Mouse (Mus musculus): ENCODE measurements around the gene Epha1. TPM values are rescaled to one million over a fixed set of nuclear protein-coding genes. Genes with fewer than 3 reads are reported as not detected.
A peak's percentile ranks its signal among the peaks of the same experiment; 100 is the strongest.

The Epha1 gene
- polyA plus RNA-seq, 1 experiment from 2014 or later, result 2.5 TPM

GRCm38 (mm10) chr6:42377280-42377679 lies 4.2 kb upstream of the Epha1 start:
- Histone ChIP-seq H3K4me3 (ENCODE audit: low read depth, low read length) (no peak overlapping the region), H3K4me2 (ENCODE audit: low read depth, severe bottlenecking) (no peak overlapping the region), H3K27me3 (ENCODE audit: control insufficient read depth, insufficient read depth, low read length) (no peaks in the 10 kb centered on the region), H3K9ac (ENCODE audit: low read length) (no peak overlapping the region), H3K36me3 (ENCODE audit: control insufficient read depth, insufficient read depth, low read length) (no peaks in the 10 kb centered on the region), H3K27ac (replicated peaks; ENCODE audit: low read depth, low read length) (no peak overlapping the region), H3K4me1 (ENCODE audit: control insufficient read depth, insufficient read depth, low read length) (peaks cover 6% of the 10 kb centered on the region), H3K9me3 (ENCODE audit: control insufficient read depth, low read length) (no peaks in the 10 kb centered on the region)
- DNase-seq (ENCODE audit: low spot score), result no peak
- 79% methylated on average over 5 of the region's 5 CpGs for WGBS
- ATAC-seq (ENCODE audit: insufficient number of reproducible peaks, low FRiP score, low TSS enrichment, low read depth), result no peak

DNA sequence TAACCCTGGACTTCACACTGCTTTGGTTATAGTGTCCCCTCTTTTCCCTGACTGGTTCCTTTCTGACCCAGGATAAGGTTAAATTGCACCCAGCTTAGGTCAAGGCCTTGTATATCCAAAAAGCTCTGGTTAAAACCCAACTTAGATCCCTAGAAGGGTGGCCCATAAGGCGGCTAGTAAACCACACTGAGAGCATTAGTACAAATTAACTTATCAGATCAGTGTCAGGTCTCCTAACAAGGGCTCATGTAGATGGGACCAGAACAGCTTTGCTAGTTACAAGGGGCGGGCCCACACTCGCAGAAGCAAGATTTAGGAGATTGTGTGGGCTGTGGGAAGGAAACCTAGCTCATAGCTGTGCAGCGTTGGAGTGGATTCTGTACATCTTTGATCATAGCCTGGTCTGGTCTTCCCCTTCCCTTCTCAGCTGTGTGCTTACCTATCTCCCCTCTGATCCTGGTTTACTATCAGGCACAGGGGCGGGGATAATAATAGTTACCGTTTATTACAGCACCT lies 3.5 kb upstream of the Epha1 start:
- Histone ChIP-seq H3K36me3 (ENCODE audit: control insufficient read depth, insufficient read depth, low read length) (no peaks in the 10 kb centered on the region), H3K9ac (ENCODE audit: low read length) (no peak overlapping the region), H3K9me3 (ENCODE audit: control insufficient read depth, low read length) (no peaks in the 10 kb centered on the region), H3K27ac (replicated peaks; ENCODE audit: low read depth, low read length) (no peak overlapping the region), H3K4me3 (ENCODE audit: low read depth, low read length) (no peak overlapping the region), H3K4me2 (ENCODE audit: low read depth, severe bottlenecking) (no peak overlapping the region), H3K27me3 (ENCODE audit: control insufficient read depth, insufficient read depth, low read length) (no peaks in the 10 kb centered on the region), H3K4me1 (ENCODE audit: control insufficient read depth, insufficient read depth, low read length) (peaks cover 4% of the 10 kb centered on the region)
- ATAC-seq (ENCODE audit: insufficient number of reproducible peaks, low FRiP score, low TSS enrichment, low read depth) (no peak), DNase-seq (ENCODE audit: low spot score) (no peak)
- WGBS, result 62% methylated on average over 6 of the region's 6 CpGs

- Histone ChIP-seq H3K4me2 (ENCODE audit: low read depth, severe bottlenecking) (no peak overlapping the region), H3K4me3 (ENCODE audit: low read depth, low read length) (no peak overlapping the region), H3K27me3 (ENCODE audit: control insufficient read depth, insufficient read depth, low read length) (no peaks in the 10 kb centered on the region), H3K36me3 (ENCODE audit: control insufficient read depth, insufficient read depth, low read length) (no peaks in the 10 kb centered on the region), H3K27ac (replicated peaks; ENCODE audit: low read depth, low read length) (no peak overlapping the region), H3K4me1 (ENCODE audit: control insufficient read depth, insufficient read depth, low read length) (peaks cover 4% of the 10 kb centered on the region; the same call in 1 of the 2 replicates), H3K9ac (ENCODE audit: low read length) (no peak overlapping the region), H3K9me3 (ENCODE audit: control insufficient read depth, low read length) (no peaks in the 10 kb centered on the region)
- WGBS, result 44% methylated on average over 4 of the region's 4 CpGs
- ATAC-seq (ENCODE audit: insufficient number of reproducible peaks, low FRiP score, low TSS enrichment, low read depth), result no peak
- no peak for DNase-seq (ENCODE audit: low spot score)
Measured at GRCm38 (mm10) chr6:42376016-42376415, 2.9 kb upstream of the Epha1 start.

- no peak for DNase-seq (ENCODE audit: low spot score)
- peaks cover 4% of the 10 kb centered on the region; the same call in 1 of the 2 replicates for H3K4me1 ChIP-seq (ENCODE audit: control insufficient read depth, insufficient read depth, low read length)
- 82% methylated on average over 2 of the region's 2 CpGs for WGBS
Measured at GRCm38 (mm10) chr6:42375131-42375530, 2.1 kb upstream of the Epha1 start.

GRCm38 (mm10) chr6:42374701-42375100 lies 1.6 kb upstream of the Epha1 start:
- Histone ChIP-seq H3K4me2 (ENCODE audit: low read depth, severe bottlenecking) (no peak overlapping the region), H3K4me1 (ENCODE audit: control insufficient read depth, insufficient read depth, low read length) (peaks cover 7% of the 10 kb centered on the region; the same call in 1 of the 2 replicates), H3K27ac (replicated peaks; ENCODE audit: low read depth, low read length) (no peak overlapping the region), H3K9ac (ENCODE audit: low read length) (no peak overlapping the region), H3K36me3 (ENCODE audit: control insufficient read depth, insufficient read depth, low read length) (no peaks in the 10 kb centered on the region), H3K27me3 (ENCODE audit: control insufficient read depth, insufficient read depth, low read length) (no peaks in the 10 kb centered on the region), H3K4me3 (ENCODE audit: low read depth, low read length) (no peak overlapping the region), H3K9me3 (ENCODE audit: control insufficient read depth, low read length) (no peaks in the 10 kb centered on the region)
- WGBS, result 89% methylated on average over 4 of the region's 4 CpGs
- no peak for ATAC-seq (ENCODE audit: insufficient number of reproducible peaks, low FRiP score, low TSS enrichment, low read depth)
- DNase-seq (ENCODE audit: low spot score), result no peak

More at GRCm38 (mm10) chr6:42375131-42375530, 2.1 kb upstream of the Epha1 start:
- Histone ChIP-seq H3K4me2 (ENCODE audit: low read depth, severe bottlenecking) (no peak overlapping the region), H3K27me3 (ENCODE audit: control insufficient read depth, insufficient read depth, low read length) (no peaks in the 10 kb centered on the region), H3K9me3 (ENCODE audit: control insufficient read depth, low read length) (no peaks in the 10 kb centered on the region), H3K4me3 (ENCODE audit: low read depth, low read length) (no peak overlapping the region), H3K9ac (ENCODE audit: low read length) (no peak overlapping the region), H3K27ac (replicated peaks; ENCODE audit: low read depth, low read length) (no peak overlapping the region), H3K36me3 (ENCODE audit: control insufficient read depth, insufficient read depth, low read length) (no peaks in the 10 kb centered on the region)
- ATAC-seq (ENCODE audit: insufficient number of reproducible peaks, low FRiP score, low TSS enrichment, low read depth), result no peak

DNA sequence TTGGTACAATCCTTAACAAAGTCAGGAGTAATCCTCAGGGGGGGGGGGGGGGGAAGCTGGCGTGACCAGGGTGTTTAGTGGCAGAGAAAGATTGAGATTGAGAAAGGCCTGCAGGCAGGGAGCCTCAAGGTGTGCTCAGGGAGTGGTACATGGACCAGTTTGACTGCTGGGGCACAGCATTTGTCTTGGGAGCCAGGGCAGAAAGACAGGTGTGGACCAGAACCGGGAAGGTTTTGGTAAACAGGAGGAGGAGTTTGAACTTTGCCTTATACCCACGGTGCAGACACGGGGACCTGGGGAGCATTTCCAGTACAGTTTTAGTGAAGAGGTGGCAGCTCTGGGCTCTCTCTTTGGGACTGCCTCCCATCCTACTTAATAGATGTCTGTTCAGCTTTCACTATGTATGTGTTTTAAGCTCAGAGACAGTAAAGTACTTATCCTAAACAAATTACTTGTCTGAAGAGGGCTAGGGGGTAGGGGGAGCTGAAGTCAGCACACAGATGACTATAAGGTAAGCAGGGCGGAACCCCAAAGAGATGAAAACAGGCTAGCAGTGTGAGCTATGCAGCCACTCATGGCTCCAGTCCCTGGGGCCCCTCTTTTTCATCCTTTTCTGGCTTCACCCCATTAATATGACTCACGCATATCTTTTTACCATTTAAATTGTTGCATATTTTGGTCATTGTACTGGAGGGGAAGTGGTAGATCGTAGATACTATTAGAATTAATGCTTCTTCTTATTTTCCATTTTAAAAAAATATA lies 782 bp upstream of the Epha1 start:
- Histone ChIP-seq H3K36me3 (ENCODE audit: control insufficient read depth, insufficient read depth, low read length) (no peaks in the 10 kb centered on the region), H3K27me3 (ENCODE audit: control insufficient read depth, insufficient read depth, low read length) (no peaks in the 10 kb centered on the region), H3K27ac (replicated peaks; ENCODE audit: low read depth, low read length) (no peak overlapping the region), H3K4me1 (ENCODE audit: control insufficient read depth, insufficient read depth, low read length) (peaks cover 7% of the 10 kb centered on the region; the same call in 1 of the 2 replicates), H3K4me2 (ENCODE audit: low read depth, severe bottlenecking) (peak overlapping the region; percentile 89), H3K4me3 (ENCODE audit: low read depth, low read length) (peak overlapping the region; percentile 48; the same call in 1 of the 2 replicates), H3K9me3 (ENCODE audit: control insufficient read depth, low read length) (no peaks in the 10 kb centered on the region), H3K9ac (ENCODE audit: low read length) (no peak overlapping the region)
- DNase-seq (ENCODE audit: low spot score) (no peak), ATAC-seq (ENCODE audit: insufficient number of reproducible peaks, low FRiP score, low TSS enrichment, low read depth) (no peak)
- whole genome bisulfite sequencing, result 50% methylated on average over 6 of the region's 7 CpGs

DNA sequence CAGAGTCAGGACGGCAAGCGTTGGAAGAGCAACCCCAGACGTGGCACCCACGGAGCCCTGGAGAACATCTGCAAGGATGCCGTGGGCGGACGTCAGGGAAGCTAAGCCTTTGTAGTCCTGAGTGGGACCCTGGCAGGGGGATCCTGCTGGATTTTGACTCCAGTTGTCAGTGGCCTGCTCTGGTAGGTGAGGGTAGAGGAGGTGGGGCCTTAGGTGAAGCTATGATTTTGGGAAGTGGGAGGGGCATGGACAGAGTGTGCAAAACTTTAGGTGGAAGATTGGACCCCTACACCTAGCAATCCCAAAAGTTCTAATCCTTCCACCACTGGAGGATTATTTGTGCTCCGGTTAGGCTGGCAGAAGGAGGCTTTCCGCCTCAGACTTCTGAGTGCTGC lies 650 bp downstream of the Epha1 start:
- Histone ChIP-seq H3K27me3 (ENCODE audit: control insufficient read depth, insufficient read depth, low read length) (no peaks in the 10 kb centered on the region), H3K4me3 (ENCODE audit: low read depth, low read length) (peak overlapping the region; percentile 48), H3K4me1 (ENCODE audit: control insufficient read depth, insufficient read depth, low read length) (peaks cover 7% of the 10 kb centered on the region; the same call in 1 of the 2 replicates), H3K36me3 (ENCODE audit: control insufficient read depth, insufficient read depth, low read length) (no peaks in the 10 kb centered on the region), H3K27ac (replicated peaks; ENCODE audit: low read depth, low read length) (no peak overlapping the region), H3K9ac (ENCODE audit: low read length) (no peak overlapping the region; the same call in 1 of the 2 replicates), H3K9me3 (ENCODE audit: control insufficient read depth, low read length) (no peaks in the 10 kb centered on the region), H3K4me2 (ENCODE audit: low read depth, severe bottlenecking) (peak overlapping the region; percentile 89)
- ATAC-seq (ENCODE audit: insufficient number of reproducible peaks, low FRiP score, low TSS enrichment, low read depth) (peak; percentile 52), DNase-seq (ENCODE audit: low spot score) (no peak)
- 13% methylated on average over 9 of the region's 9 CpGs for WGBS

GRCm38 (mm10) chr6:42372001-42372400 lies 1.1 kb downstream of the Epha1 start:
- H3K9me3 ChIP-seq (ENCODE audit: control insufficient read depth, low read length), result no peaks in the 10 kb centered on the region
- WGBS, result 2% methylated on average over 3 of the region's 3 CpGs
- no peaks in the 10 kb centered on the region for H3K27me3 ChIP-seq (ENCODE audit: control insufficient read depth, insufficient read depth, low read length)
- DNase-seq (ENCODE audit: low spot score) (no peak), ATAC-seq (ENCODE audit: insufficient number of reproducible peaks, low FRiP score, low TSS enrichment, low read depth) (no peak)
- H3K4me2 ChIP-seq (ENCODE audit: low read depth, severe bottlenecking), result no peak overlapping the region
- H3K9ac ChIP-seq (ENCODE audit: low read length), result no peak overlapping the region
- no peak overlapping the region for H3K27ac ChIP-seq (replicated peaks; ENCODE audit: low read depth, low read length)
- peaks cover 7% of the 10 kb centered on the region; the same call in 1 of the 2 replicates for H3K4me1 ChIP-seq (ENCODE audit: control insufficient read depth, insufficient read depth, low read length)
- no peaks in the 10 kb centered on the region for H3K36me3 ChIP-seq (ENCODE audit: control insufficient read depth, insufficient read depth, low read length)
- H3K4me3 ChIP-seq (ENCODE audit: low read depth, low read length), result no peak overlapping the region
